In the genomic region with DNA sequence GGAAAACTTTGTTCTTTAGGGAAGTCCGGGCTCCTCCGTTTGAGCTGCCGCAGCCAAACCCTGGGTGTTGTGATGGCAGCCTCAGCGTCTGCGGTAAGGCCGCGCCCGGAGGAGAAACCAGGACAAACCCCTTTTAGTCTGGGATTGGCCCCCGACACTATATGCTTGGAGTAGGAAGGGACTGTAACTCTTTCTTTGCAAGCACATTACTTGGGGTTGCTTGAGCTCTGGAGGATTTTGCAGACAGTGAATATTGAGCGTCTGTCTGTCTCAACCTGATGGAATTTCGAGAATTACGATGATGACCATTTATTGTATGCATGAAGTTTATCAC, we compare ENCODE assay signal across 8 mouse cellular contexts. TPM values are rescaled to one million over a fixed set of nuclear protein-coding genes. Genes with fewer than 3 reads are reported as not detected.
A peak's percentile ranks its signal among the peaks of the same experiment; 100 is the strongest.
DNase-seq lines count a peak whose midpoint lies in the region; ATAC-seq and TF ChIP-seq lines count a peak whose summit lies in the region.

No protein-coding gene starts in this region.

- ATAC-seq in liver, embryonic 13.5 days (ENCODE audit: low read depth) = no peak; the same call in 1 of the 2 replicates

- no peak for TF ChIP-seq EP300 in heart, adult 2 months (IDR thresholded peaks at IDR 0.05; ENCODE audit: insufficient read depth, low read depth, low read length)

- intact Hi-C loops in heart, adult 2 months (cut with DNase I) = loop anchor here (2.0 kb wide), 2 partner anchors 27 to 55 kb away; a partner anchor contains a TSS

- peaks cover 4% of the 10 kb centered on the region for H3K4me1 ChIP-seq in heart, adult 2 months (ENCODE audit: control insufficient read depth, insufficient read depth, low read length)
- peaks cover 3% of the 10 kb centered on the region for H3K4me1 ChIP-seq in thymus, adult 2 months (replicated peaks; ENCODE audit: control insufficient read depth, insufficient read depth, low read length)
- H3K4me1 ChIP-seq in liver, embryonic 13.5 days (replicated peaks) = peaks cover 36% of the 10 kb centered on the region

- peaks cover 1% of the 10 kb centered on the region; the same call in 1 of the 2 replicates for H3K27me3 ChIP-seq in heart, adult 2 months (ENCODE audit: control insufficient read depth, insufficient read depth, low read length)
- no peaks in the 10 kb centered on the region for H3K27me3 ChIP-seq in thymus, adult 2 months (ENCODE audit: control insufficient read depth, insufficient read depth, low read length)
- no peaks in the 10 kb centered on the region for H3K27me3 ChIP-seq in liver, embryonic 13.5 days

- peak overlapping the region; percentile 73 for H3K4me2 ChIP-seq in liver, embryonic 13.5 days

- WGBS in heart, adult 2 months = 3% methylated on average over 12 of the region's 12 CpGs
- 2% methylated on average over 12 of the region's 12 CpGs for WGBS in thymus, adult 2 months
- 3% methylated on average over 12 of the region's 12 CpGs for WGBS in liver, embryonic 13.5 days (ENCODE audit: insufficient replicate concordance)

- H3K27ac ChIP-seq in heart, adult 2 months = peak overlapping the region; percentile 88
- peak overlapping the region; percentile 60 for H3K27ac ChIP-seq in thymus, adult 2 months (ENCODE audit: control insufficient read depth, insufficient read depth, low read length)
- H3K27ac ChIP-seq in liver, embryonic 13.5 days = peak overlapping the region; percentile 91

- H3K9me3 ChIP-seq in liver, embryonic 13.5 days (replicated peaks) = no peaks in the 10 kb centered on the region; the same call in 1 of the 2 replicates

- peak overlapping the region; percentile 86 for H3K4me3 ChIP-seq in heart, adult 2 months
- H3K4me3 ChIP-seq in thymus, adult 2 months (ENCODE audit: control insufficient read depth, insufficient read depth, low read length) = peak overlapping the region; percentile 65
- peak overlapping the region; percentile 90 for H3K4me3 ChIP-seq in liver, embryonic 13.5 days (replicated peaks)

- H3K79me2 ChIP-seq in heart, adult 2 months (replicated peaks; ENCODE audit: control insufficient read depth, insufficient read depth, low read length) = peaks cover 7% of the 10 kb centered on the region; the same call in 1 of the 2 replicates

- peak overlapping the region; percentile 87 for H3K9ac ChIP-seq in heart, adult 2 months (ENCODE audit: low read depth, low read length)
- H3K9ac ChIP-seq in liver, embryonic 13.5 days = peak overlapping the region; percentile 83

- H3K36me3 ChIP-seq in heart, adult 2 months (ENCODE audit: control insufficient read depth, insufficient read depth, low read length) = peaks cover 14% of the 10 kb centered on the region
- H3K36me3 ChIP-seq in thymus, adult 2 months (ENCODE audit: control insufficient read depth, insufficient read depth, low read length) = no peaks in the 10 kb centered on the region
- H3K36me3 ChIP-seq in liver, embryonic 13.5 days = peaks cover 9% of the 10 kb centered on the region

- TF ChIP-seq POLR2A in heart, adult 2 months (IDR thresholded peaks at IDR 0.05; ENCODE audit: insufficient read depth, low read depth, low read length) = no peak
- TF ChIP-seq POLR2A in thymus, adult 2 months (IDR thresholded peaks at IDR 0.05; ENCODE audit: control insufficient read depth, extremely low read depth, insufficient read depth, low read length, poor library complexity) = no peak

- TF ChIP-seq CTCF in heart, adult 2 months (IDR thresholded peaks at IDR 0.05) = no peak
- no peak for TF ChIP-seq CTCF in thymus, adult 2 months (IDR thresholded peaks at IDR 0.05; ENCODE audit: borderline replicate concordance, control insufficient read depth, extremely low read depth, insufficient read depth, low read length, poor library complexity)

- DNase-seq in heart, adult 2 months = no peak
- no peak for DNase-seq in heart, postnatal 4 days
- DNase-seq in thymus, adult 2 months = no peak
- no peak for DNase-seq in thymus, postnatal 36 days
- DNase-seq in liver, embryonic 13.5 days = no peak
- no peak for DNase-seq in yolk sac, embryonic 10.5 days (ENCODE audit: low spot score)
- no peak for DNase-seq in right cerebral cortex, adult 18-20 months
- DNase-seq in c-Kit-positive CD71-positive TER-119-positive erythroid progenitor cells, embryonic 14.5 days (ENCODE audit: low spot score) = no peak

RNA-seq across cellular contexts. Expression of a gene that starts 0.4 kb away (rescaled TPM):
- 10 to 100 TPM; 19.5 to 25.4 TPM for total RNA-seq in heart, adult 2 months (2021)
- 16.2 and 17.2 TPM in 2 replicates for polyA plus RNA-seq in heart, adult 2 months (2012; rRNA removed)
- 10 to 100 TPM; 34.0 to 39.3 TPM for total RNA-seq in heart, postnatal 4 days (2021)
- polyA plus RNA-seq in thymus, adult 2 months (2012; rRNA removed) = 158 and 205 TPM in 2 replicates
- polyA plus RNA-seq in liver, embryonic 13.5 days (2015; fragmentation: Nextera tagmentation; extraction: Ambion mirVana) = 38.6 and 49.4 TPM in 2 replicates

RNA-seq across cellular contexts. Expression of a gene that starts 0.5 kb away (rescaled TPM):
- 10 to 100 TPM in 1 of 2 experiments, 1 to 10 TPM in 1; 8.0 to 16.9 TPM for total RNA-seq in heart, adult 2 months (2021)
- 9.3 and 18.4 TPM in 2 replicates for polyA plus RNA-seq in heart, adult 2 months (2012; rRNA removed)
- 10 to 100 TPM; 21.8 to 24.1 TPM for total RNA-seq in heart, postnatal 4 days (2021)
- polyA plus RNA-seq in thymus, adult 2 months (2012; rRNA removed) = 30.1 and 56.3 TPM in 2 replicates
- polyA plus RNA-seq in liver, embryonic 13.5 days (2015; fragmentation: Nextera tagmentation; extraction: Ambion mirVana) = 18.5 and 20.7 TPM in 2 replicates

RNA-seq across cellular contexts. Expression of a gene that starts 18.2 kb away (rescaled TPM):
- 10 to 100 TPM; 39.4 to 46.3 TPM for total RNA-seq in heart, adult 2 months (2021)
- 39.2 and 63.1 TPM in 2 replicates for polyA plus RNA-seq in heart, adult 2 months (2012; rRNA removed)
- 10 to 100 TPM; 46.1 to 48.4 TPM for total RNA-seq in heart, postnatal 4 days (2021)
- 113 and 130 TPM in 2 replicates for polyA plus RNA-seq in thymus, adult 2 months (2012; rRNA removed)
- 26.0 and 26.5 TPM in 2 replicates for polyA plus RNA-seq in liver, embryonic 13.5 days (2015; fragmentation: Nextera tagmentation; extraction: Ambion mirVana)

RNA-seq across cellular contexts. Expression of a gene that starts 27.3 kb away (rescaled TPM):
- total RNA-seq in heart, adult 2 months (2021) = 10 to 100 TPM; 23.1 to 28.5 TPM
- 26.3 and 27.3 TPM in 2 replicates for polyA plus RNA-seq in heart, adult 2 months (2012; rRNA removed)
- total RNA-seq in heart, postnatal 4 days (2021) = 10 to 100 TPM; 31.4 to 31.7 TPM
- 35.8 and 45.8 TPM in 2 replicates for polyA plus RNA-seq in thymus, adult 2 months (2012; rRNA removed)
- 40.7 and 41.2 TPM in 2 replicates for polyA plus RNA-seq in liver, embryonic 13.5 days (2015; fragmentation: Nextera tagmentation; extraction: Ambion mirVana)

RNA-seq across cellular contexts. Expression of a gene that starts 27.3 kb away (rescaled TPM):
- total RNA-seq in heart, adult 2 months (2021) = not detected
- 0.16 TPM in 1 of 2 replicates, not detected in the other for polyA plus RNA-seq in heart, adult 2 months (2012; rRNA removed)
- under 1 TPM in 1 of 2 experiments, not detected in 1; 0.11 TPM for total RNA-seq in heart, postnatal 4 days (2021)
- 0.19 and 0.24 TPM in 2 replicates for polyA plus RNA-seq in thymus, adult 2 months (2012; rRNA removed)
- polyA plus RNA-seq in liver, embryonic 13.5 days (2015; fragmentation: Nextera tagmentation; extraction: Ambion mirVana) = 0.06 TPM in 1 of 2 replicates, not detected in the other
